Mouse (Mus musculus): ENCODE data around the gene Il10ra.

DNA sequence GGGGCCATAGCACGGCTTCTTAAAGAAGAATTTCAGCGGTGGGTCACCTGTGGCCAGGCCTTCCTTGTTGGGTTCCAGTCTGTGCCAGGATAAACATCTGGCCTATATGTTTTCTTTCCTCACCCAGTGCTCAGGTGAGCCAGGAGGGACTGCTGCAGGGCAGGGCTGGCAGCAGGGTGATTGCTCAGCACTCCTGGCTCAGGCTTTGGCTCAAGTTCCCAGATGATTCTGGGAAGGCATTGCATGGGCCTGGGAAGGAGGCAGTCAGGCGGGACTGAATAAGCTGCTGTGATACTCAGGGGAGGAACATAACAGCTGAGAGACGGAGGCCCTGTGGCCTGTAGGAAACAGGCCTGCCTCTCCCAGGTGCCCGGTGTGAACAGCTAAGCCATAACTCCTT lies 63.8 kb downstream of the Il10ra start:
- TF ChIP-seq CTCF (IDR thresholded peaks at IDR 0.05; ENCODE audit: borderline replicate concordance, insufficient read depth, low read length) (no peak), POLR2A (IDR thresholded peaks at IDR 0.05; ENCODE audit: low read depth, low read length) (no peak)

All from embryonic fibroblast, embryonic 13.5 days (primary cell).